ENCODE assay signal across 27 mouse cellular contexts in genomic region chr9:30025275-30025674, GRCm38 (mm10).
DNase-seq lines count a peak whose midpoint lies in the region; ATAC-seq lines count a peak whose summit lies in the region.
"Had no signal": no experiment of that assay in that cellular context is flagged by ENCODE, and none has a peak within 500 bp of the region (broad histone marks: within the 10 kb centered on the region; RNA-seq: fewer than 3 reads in every experiment).

No protein-coding gene starts in this region.

- H3K4me1 ChIP-seq in intestine, embryonic 14.5 days (replicated peaks; ENCODE audit: control insufficient read depth, insufficient read depth, low read length), result no peaks in the 10 kb centered on the region
- no peaks in the 10 kb centered on the region for H3K4me1 ChIP-seq in intestine, embryonic 15.5 days (replicated peaks)
- H3K4me1 ChIP-seq in limb, embryonic 13.5 days, result peaks cover 10% of the 10 kb centered on the region; the same call in 1 of the 2 replicates
- H3K4me1 ChIP-seq: forebrain, embryonic 13.5 days; hindbrain, embryonic 13.5 days; liver, embryonic 15.5 days; neural tube, embryonic 12.5 days; stomach, embryonic 15.5 days had no signal

- ATAC-seq in intestine, embryonic 14.5 days (replicated peaks; ENCODE audit: low FRiP score, low TSS enrichment, low read depth), result 0 out of 2 replicates have a peak, but pooled peaks have one; percentile 60
- ATAC-seq in intestine, embryonic 15.5 days, result no peak
- ATAC-seq in limb, embryonic 13.5 days (ENCODE audit: low FRiP score, low read depth), result peak; percentile 40; the same call in 1 of the 2 replicates
- no peak for ATAC-seq in activated CD4-positive, CD25-positive, alpha-beta regulatory T cell, adult 4 months
- ATAC-seq: forebrain, embryonic 13.5 days; inflammation-experienced regulatory T-cells, adult 6 months; midbrain, embryonic 16.5 days; Patski had no signal

- no peaks in the 10 kb centered on the region for H3K36me3 ChIP-seq in intestine, embryonic 14.5 days (ENCODE audit: control insufficient read depth, insufficient read depth, low read length)
- no peaks in the 10 kb centered on the region for H3K36me3 ChIP-seq in intestine, embryonic 15.5 days
- no peaks in the 10 kb centered on the region for H3K36me3 ChIP-seq in limb, embryonic 13.5 days
- H3K36me3 ChIP-seq: heart, embryonic 15.5 days; hindbrain, embryonic 13.5 days; liver, embryonic 15.5 days; neural tube, embryonic 12.5 days; stomach, embryonic 15.5 days had no signal

- H3K27ac ChIP-seq in intestine, embryonic 14.5 days (ENCODE audit: low read depth), result no peak overlapping the region
- H3K27ac ChIP-seq in intestine, embryonic 15.5 days, result no peak overlapping the region
- peak overlapping the region; percentile 17; the same call in 1 of the 2 replicates for H3K27ac ChIP-seq in limb, embryonic 13.5 days
- H3K27ac ChIP-seq: forebrain, embryonic 13.5 days; heart, embryonic 15.5 days; hindbrain, embryonic 13.5 days; liver, embryonic 15.5 days; neural tube, embryonic 12.5 days; stomach, embryonic 15.5 days had no signal

- no peak overlapping the region for H3K9ac ChIP-seq in intestine, embryonic 14.5 days (ENCODE audit: low read length)
- no peak overlapping the region for H3K9ac ChIP-seq in intestine, embryonic 15.5 days
- H3K9ac ChIP-seq in limb, embryonic 13.5 days, result no peak overlapping the region
- H3K9ac ChIP-seq: forebrain, embryonic 13.5 days; heart, embryonic 15.5 days; hindbrain, embryonic 13.5 days; liver, embryonic 15.5 days; lung, embryonic 14.5 days; neural tube, embryonic 12.5 days; stomach, embryonic 15.5 days had no signal

- H3K27me3 ChIP-seq in intestine, embryonic 14.5 days (replicated peaks; ENCODE audit: control insufficient read depth, insufficient read depth, low read length), result no peaks in the 10 kb centered on the region
- no peaks in the 10 kb centered on the region for H3K27me3 ChIP-seq in intestine, embryonic 15.5 days (replicated peaks)
- H3K27me3 ChIP-seq in limb, embryonic 13.5 days, result no peaks in the 10 kb centered on the region
- H3K27me3 ChIP-seq: forebrain, embryonic 13.5 days; heart, embryonic 15.5 days; hindbrain, embryonic 13.5 days; liver, embryonic 15.5 days; neural tube, embryonic 12.5 days; stomach, embryonic 15.5 days had no signal

- DNase-seq in intestine, embryonic 14.5 days (ENCODE audit: low spot score), result no peak
- peak; percentile 55 for DNase-seq in embryo, embryonic 11 days
- peak; percentile 71 for DNase-seq in forelimb bud, embryonic 11.5 days (ENCODE audit: low read depth, low spot score)
- no peak for DNase-seq in retina, postnatal 1 day
- no peak for DNase-seq in layer of hippocampus, adult 9-10 months (ENCODE audit: low spot score)
- DNase-seq: adrenal gland, postnatal 25 days; cerebellum, adult 18-20 months; cerebellum, postnatal 10 days; gastrocnemius, postnatal 14 days; kidney, adult 2 months; kidney, postnatal 4 days; lung, embryonic 14.5 days; lung, postnatal 14 days; right cerebral cortex, postnatal 14 days; thymus, postnatal 14 days had no signal

- WGBS in intestine, embryonic 14.5 days, result 34% methylated on average over 7 of the region's 7 CpGs
- 41% methylated on average over 7 of the region's 7 CpGs for WGBS in intestine, embryonic 15.5 days
- 18% methylated on average over 7 of the region's 7 CpGs for WGBS in limb, embryonic 13.5 days

- H3K4me2 ChIP-seq in intestine, embryonic 14.5 days (ENCODE audit: low read length), result no peak overlapping the region
- H3K4me2 ChIP-seq in intestine, embryonic 15.5 days (replicated peaks), result no peak overlapping the region
- H3K4me2 ChIP-seq in limb, embryonic 13.5 days (replicated peaks), result no peak overlapping the region
- H3K4me2 ChIP-seq: forebrain, embryonic 13.5 days; heart, embryonic 15.5 days; hindbrain, embryonic 13.5 days; liver, embryonic 15.5 days; lung, embryonic 14.5 days; neural tube, embryonic 12.5 days; stomach, embryonic 15.5 days had no signal

- H3K4me3 ChIP-seq in intestine, embryonic 14.5 days (ENCODE audit: low read depth, low read length), result no peak overlapping the region
- no peak overlapping the region for H3K4me3 ChIP-seq in intestine, embryonic 15.5 days (replicated peaks)
- no peak overlapping the region for H3K4me3 ChIP-seq in limb, embryonic 13.5 days
- H3K4me3 ChIP-seq: forebrain, embryonic 13.5 days; heart, embryonic 15.5 days; hindbrain, embryonic 13.5 days; liver, embryonic 15.5 days; neural tube, embryonic 12.5 days; stomach, embryonic 15.5 days had no signal

- no peaks in the 10 kb centered on the region for H3K9me3 ChIP-seq in intestine, embryonic 14.5 days (ENCODE audit: control insufficient read depth, low read length)
- H3K9me3 ChIP-seq in intestine, embryonic 15.5 days, result no peaks in the 10 kb centered on the region
- H3K9me3 ChIP-seq in limb, embryonic 13.5 days, result no peaks in the 10 kb centered on the region
- H3K9me3 ChIP-seq: forebrain, embryonic 13.5 days; heart, embryonic 15.5 days; hindbrain, embryonic 13.5 days; liver, embryonic 15.5 days; neural tube, embryonic 12.5 days; stomach, embryonic 15.5 days had no signal

Comparison
In these comparisons a context has a peak if more than half of its experiments do, and no peak if none do; other contexts are left out.
1. ATAC-seq: peak in intestine, embryonic 14.5 days (single experiment) and limb, embryonic 13.5 days (single experiment); none in intestine, embryonic 15.5 days (single experiment) and activated CD4-positive, CD25-positive, alpha-beta regulatory T cell, adult 4 months (single experiment).
2. DNase-seq: peak in embryo, embryonic 11 days (single experiment) and forelimb bud, embryonic 11.5 days (single experiment); none in intestine, embryonic 14.5 days (single experiment), retina, postnatal 1 day (single experiment) and layer of hippocampus, adult 9-10 months (single experiment).